Mouse (Mus musculus) megakaryocyte, embryonic 14.5 days (primary cell): ENCODE results near the gene Dgke.

Experiments
- FLI1 ChIP-seq: IDR thresholded peaks from 2 replicates; pipeline ENCODE4 v1.6.1; 2012; ENCODE audit warnings: low read length, inconsistent platforms, mixed read lengths
- GATA1 ChIP-seq: IDR thresholded peaks from 3 replicates; pipeline ENCODE4 v1.6.1; 2012; ENCODE audit warnings: mixed read lengths, low read length, inconsistent platforms, borderline replicate concordance

DNA sequence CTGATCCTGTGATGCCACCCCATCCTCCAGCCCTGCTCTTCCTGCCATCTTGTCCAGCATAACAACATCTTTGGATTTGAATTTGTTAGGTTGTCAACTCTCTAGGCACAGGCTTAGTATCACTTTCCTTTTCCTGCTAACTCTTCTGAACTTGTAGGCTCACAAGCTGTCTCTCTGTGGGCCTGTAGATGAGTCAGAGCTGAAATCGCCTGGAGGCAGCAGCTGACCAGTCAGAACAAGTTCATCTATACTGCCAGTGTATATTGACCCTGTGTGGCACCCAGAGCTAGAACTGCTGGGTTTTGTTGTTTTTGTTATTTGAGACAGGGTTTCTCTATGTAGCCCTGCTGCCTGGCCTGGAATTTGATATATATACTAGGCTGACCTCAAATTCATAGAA, 35.5 kb downstream of the Dgke start:
- TF ChIP-seq GATA1 (no peak), FLI1 (no peak)
